Mouse (Mus musculus) heart, adult 11 months (tissue): Measurements from ENCODE around the gene Ngdn.
A peak's percentile ranks its signal among the peaks of the same experiment; 100 is the strongest.

ENCODE experiments used
- DNase-seq: peaks from one replicate; pipeline ENCODE4 v3.0.0; 2022

The Ngdn gene

DNA sequence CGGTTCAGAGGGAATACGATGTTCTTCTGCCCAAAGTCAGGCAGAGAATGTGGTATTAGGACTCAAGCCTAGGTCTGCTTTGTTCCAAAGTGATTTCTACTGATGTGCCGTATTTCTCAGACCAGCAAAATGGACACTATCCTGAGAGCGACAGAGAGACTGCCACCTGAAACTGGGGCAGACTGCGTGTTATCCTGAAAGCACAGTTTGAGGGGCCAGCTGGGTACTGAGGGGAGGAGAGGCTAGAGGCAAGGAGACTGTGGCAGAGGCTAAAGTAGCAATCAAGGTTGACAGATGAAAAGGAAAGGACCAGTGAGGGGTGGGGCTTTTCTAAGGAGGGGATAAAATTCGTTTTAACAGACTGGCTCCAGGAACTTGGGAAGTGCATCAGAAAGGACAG is 14.4 kb upstream of the Ngdn start:
- peak; percentile 89 for DNase-seq

DNA sequence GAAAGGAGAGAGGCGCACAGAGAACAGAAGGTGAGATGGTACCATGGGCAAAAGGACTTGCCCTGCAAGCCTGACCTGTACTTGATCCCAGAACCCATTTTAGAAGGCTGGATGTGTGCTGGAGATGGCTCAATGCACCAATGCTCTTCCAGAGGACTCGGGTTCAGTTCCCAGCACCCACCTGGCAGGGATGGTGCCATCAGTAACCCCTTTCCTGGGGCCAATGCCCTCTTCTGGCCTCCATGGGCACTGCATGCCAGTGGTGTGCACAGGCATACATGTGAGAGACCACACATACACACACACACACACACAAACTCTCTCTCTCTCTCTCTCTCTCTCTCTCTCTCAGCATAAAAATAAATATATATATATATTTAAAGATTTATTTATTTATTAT is 13.8 kb upstream of the Ngdn start:
- no peak for DNase-seq

DNA sequence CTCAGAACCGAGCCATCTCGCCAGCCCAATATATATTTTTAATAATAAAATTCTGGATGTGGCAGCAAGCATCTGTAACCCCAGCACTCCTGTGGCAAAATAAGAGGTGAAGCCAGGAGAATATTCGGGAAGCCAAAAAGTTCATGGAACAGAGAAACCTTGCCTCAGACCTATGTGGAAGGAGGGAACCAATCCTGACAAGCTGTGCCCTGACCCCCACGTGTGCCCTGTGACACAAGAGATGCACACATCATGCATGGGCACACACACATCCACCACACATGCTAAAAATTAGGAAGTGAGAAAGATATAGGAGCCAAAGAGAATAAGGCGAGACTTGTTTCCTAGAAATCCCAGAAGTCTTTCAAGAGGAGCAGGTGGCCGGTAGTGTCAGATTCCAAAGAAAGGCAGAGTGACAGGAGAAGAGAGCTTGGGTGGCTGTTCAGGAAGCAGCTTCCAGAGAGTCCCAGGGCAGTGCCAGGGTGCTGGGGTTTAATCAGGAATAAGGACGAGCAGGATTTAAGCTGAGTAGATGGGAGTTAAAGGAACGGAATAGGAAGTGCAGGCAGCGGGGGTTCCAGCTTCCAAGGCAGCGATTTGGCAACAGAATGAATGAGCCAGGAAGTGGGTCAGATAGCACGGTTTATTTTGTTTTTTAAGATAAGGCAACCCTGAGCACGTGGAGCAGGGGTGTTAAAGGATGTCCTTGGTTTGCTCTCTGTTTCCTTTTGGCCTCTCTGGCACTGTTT is 13.1 kb upstream of the Ngdn start:
- peak; percentile 94 for DNase-seq

DNA sequence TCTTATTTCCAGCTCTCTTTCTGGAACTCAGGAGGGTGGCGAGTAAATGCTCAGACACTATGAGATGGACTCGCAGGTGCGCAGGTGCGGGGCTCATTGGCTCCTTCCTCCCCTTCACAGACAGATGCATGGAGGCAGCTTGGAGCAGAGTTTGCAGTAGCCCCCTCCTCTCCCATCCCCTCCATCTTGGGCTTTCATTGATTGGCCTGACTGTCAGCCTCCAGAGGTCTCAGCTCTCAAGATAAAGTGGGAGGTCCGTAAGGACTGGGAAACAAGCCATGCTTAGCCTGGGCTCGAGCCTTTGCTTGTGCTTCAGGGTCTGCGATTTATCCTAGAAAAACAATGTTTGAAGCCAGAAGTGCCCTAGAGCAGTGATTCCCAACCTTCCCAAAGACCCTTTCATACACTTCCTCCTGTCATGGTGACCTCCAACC is 12.6 kb upstream of the Ngdn start:
- DNase-seq, result no peak

DNA sequence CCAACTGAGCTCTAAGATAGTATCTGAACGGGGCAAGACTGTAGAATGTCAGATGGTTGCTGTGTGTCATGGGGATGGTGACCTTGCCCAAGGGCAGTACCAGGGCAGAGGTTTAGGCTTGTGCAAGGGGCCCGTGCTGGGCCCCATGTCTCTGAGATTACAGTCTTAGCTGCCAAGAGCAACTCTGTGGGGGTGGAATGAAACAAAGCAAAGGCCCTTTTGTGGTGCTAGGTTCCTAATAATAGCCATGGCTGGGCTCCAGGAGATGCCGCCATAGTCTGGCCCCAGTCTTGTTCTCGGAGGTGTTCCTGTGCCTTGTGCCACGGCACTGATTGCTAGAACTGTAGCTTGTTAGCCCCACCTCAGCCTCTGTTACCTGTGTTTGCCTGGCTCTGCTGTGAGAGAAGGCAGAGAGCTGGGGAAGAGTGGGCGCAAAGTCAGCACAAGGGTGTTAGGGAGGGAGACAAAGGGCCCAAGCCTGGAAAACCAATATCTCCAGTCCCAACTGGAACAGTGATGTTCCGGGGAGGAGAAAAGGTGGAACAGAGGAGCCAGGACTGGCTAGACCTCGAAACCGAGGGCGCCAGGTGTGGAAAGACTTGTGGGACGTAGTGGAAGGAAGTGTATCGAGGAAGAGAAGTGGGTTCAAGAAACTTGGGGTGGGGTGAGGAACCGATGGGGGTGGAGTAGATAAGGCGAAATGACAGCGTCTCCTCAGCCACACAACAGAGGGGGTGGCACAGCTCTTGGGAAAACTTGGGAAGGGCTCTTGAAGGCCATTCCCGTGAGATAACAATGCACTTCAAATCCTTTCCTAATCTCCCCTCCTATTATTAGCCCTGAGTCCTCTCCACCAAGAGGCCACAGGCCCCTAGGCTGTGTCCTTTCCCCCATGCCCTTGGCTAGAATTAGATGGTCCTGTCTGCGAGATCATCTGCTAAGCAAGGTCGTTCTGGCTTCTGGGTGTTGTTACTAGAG is 11.1 kb upstream of the Ngdn start:
- peak; percentile 97 for DNase-seq

DNA sequence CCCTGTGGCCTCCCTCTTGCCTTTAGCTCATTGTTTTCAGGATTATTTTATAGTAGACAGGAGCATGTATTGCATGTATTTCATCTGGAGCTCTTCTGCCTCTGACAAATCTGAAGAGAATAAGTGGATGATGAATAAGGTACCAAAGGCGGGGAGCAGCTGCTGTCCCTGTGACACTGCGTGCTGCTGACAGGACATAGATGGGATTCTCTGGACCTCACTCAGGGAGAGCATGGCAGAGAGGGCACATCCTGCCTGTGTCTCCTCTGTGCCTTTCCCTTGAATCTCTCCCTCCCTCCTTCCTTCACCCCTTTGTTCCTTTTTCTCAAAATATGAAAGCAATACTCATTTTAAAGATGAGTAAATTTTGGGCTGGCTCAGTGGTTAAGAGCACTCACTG is 9.7 kb upstream of the Ngdn start:
- no peak for DNase-seq

DNA sequence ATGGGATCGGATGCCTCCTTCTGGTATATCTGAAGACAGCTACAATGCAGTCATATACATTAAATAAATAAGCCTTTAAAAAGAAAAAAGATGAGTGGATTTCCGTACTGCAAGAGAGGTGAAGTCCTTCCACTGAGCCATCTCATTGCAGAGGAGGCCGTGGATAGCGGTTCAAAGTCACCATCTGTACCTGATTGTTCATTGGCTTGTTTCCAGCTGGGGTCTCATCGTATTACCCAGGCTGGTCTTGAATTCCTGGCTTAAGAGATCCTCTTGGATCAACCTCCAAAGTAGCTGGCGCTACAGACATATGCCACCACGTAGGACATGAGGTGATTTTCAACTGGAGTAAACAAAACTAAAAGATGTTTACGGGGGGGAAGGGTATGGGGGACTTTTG is 9.3 kb upstream of the Ngdn start:
- DNase-seq, result no peak

DNA sequence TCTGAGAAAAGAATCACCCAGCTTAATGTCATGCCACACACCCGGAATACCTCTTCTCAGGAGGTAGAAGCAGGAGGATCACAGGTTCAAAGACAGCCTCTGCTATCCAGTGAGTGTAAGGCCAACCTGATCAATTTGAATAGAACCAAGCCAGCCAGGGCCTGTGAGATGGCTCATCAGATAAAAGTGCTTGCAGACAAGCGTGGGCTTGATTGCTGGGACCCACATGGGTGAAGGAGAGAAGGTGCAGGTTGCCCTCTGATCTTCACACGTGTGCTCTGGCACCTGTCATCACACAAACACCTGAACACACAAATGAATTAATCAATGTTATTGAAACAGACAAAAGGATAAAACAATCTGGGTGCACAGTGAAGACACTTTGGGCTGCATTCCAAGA is 8.7 kb upstream of the Ngdn start:
- DNase-seq, result no peak

DNA sequence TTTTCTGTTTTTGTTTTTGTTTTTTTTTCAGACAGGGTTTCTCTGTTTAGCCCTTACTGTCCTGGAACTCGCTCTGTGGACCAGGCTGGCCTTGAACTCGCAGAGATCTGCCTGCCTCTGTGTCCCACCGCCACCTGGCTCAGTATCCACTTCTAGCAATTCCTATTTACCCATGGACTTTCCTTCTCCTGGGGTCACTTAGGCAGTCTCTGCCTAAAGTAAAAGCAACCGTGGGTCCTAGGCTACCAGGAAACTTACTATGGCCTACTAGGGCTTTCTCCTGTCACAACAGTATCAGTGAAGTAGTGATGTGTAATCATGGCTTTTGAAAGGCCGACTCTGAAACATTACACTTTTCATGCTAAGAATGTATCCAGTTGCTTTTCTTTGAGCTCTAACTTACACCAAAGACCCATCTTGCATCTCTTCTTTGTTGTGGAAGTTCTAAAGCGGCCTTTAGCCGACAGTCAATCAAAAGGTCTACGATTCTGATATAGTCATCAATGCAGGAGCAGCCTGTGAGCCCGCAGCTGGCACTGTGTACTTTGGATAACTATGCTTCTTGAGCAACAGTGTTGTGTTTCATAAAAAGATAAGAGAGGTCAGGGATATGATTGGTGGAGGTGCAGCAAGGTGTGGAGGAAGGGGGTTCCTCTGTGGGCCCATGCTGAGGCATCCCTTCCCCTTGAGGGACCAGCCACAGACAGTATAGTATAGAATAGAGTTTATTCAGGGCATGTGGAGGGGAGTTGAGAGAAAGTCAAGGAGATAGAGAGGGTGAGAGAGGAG is 7.9 kb upstream of the Ngdn start:
- peak; percentile 77 for DNase-seq

DNA sequence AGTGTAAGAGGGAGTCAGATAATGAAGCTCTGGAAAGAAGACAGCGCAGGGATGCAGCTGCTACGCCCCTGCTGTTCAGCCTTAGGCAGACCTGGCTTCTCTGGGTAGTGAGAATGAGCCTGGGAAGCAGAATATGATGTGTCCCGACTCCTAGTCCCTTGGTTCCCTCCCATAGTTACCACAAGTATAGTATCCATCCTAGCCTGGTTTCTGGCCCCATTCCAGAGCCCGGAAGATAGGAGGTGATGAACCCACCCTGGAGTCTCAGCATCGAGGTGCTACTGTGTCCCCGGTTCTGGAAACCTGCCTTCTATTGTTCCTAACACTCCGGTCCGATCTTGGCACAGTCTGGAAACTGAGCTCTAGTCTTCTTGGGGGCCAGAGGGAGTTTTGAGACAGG is 6.8 kb upstream of the Ngdn start:
- peak; percentile 91 for DNase-seq

DNA sequence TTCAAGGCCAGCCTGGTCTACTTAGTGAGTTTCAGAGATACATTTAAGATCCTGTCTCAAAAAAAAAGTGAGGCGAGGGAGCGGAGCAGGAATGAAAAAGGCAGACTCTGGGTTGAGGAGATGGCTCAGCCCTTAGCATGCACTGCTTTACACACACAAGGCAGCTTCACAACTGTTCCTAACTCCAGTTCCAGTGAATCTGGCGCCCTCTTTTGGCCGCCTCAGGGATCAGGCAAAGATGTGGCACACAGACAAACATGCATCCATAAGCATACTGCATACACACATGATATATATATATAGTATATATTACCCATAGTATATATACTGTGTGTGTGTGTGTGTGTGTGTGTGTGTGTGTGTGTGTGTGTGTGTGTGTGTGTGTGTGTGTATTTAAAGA is 4.1 kb upstream of the Ngdn start:
- DNase-seq, result peak; percentile 82

DNA sequence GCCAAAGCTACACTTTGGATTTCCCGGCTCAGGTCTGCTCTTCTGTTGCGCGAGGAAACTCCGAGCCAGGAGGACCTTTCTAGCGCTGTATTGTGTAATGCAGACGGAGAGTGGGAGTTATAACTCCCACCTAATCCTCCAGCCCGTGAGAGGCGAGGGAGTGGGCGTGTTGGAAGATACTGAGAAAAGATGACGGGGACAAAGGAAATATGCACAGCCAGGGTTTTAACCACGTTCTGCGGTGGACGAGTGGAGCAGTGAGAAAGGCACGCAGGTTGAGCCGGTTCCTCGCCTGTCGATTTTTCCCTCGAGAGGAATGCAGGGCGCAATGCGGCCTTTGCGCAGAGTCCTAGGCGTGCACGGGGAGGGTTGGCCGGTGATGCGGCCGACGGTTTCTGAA is 663 bp upstream of the Ngdn start:
- DNase-seq, result no peak

DNA sequence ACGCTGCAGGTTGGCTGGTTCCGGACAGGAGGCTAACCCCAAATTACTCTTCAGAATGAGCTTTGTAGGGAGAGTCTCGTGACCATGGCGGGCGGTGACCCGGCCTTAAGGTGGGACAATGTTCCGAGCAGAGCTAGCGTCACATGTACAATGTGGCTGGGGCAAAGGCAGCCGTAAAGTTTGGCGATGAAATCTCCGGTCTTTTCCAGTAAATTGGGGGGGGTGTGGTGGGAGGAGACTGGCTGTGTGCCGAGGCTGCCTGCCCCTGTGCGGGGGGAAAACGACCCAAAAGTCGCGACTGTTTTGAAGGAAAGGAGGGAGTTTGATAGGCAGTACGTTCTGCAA is 485 bp downstream of the Ngdn start:
- no peak for DNase-seq

DNA sequence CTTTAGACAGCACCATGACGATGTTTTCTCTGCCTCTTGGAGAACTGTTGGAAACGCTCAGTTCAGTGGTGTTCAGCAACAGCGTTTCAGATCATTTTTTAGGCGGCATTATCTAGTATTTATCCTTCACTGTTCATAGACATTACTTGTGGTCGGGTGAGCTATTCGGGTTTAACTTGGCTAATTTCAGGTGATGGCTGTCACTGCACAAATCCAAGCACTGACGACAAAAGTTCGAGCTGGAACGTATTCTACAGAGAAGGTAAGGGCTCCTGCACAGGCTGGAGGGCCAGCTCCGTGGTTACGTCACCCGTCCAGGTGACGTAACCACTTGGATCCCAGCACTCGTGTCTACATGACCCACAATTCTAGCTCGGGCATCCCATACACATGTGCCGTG is 1.6 kb downstream of the Ngdn start:
- peak; percentile 85 for DNase-seq

DNA sequence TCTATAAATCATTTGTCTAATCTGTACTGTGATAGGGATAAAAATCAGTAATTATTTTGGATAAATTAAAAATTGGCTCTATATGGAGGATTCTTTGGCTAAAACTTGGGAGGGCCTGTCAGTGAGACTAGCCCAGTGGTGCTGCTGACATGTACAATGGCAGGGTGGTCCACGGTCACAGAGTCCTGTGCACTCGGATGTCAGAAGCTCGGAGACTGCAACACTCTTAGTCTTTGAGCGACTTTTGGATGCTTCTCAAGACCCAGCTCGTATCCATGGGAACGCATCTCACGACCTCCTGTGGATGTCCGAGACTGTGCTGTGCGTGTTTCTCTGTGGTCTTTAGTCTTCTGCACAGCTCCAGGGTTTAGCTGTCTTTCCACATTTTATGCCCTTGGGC is 5.1 kb downstream of the Ngdn start:
- no peak for DNase-seq

DNA sequence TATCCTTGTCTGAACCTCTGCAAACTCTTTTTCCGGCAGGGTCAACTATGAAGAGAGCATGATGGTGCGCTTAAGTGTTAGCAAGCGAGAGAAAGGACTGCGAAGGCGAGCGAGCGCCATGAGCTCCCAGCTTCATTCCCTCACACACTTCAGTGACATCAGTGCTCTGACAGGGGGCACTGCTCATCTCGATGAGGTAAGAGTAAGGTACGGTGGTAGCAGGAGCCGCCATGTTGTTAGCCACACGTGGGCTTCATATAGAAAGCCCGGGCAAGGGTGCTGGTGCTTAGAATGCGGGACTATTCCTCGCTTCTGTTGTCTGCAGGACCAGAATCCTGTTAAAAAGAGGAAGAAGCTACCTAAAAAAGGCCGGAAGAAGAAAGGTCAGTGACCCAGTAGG is 7.8 kb downstream of the Ngdn start:
- DNase-seq, result no peak

DNA sequence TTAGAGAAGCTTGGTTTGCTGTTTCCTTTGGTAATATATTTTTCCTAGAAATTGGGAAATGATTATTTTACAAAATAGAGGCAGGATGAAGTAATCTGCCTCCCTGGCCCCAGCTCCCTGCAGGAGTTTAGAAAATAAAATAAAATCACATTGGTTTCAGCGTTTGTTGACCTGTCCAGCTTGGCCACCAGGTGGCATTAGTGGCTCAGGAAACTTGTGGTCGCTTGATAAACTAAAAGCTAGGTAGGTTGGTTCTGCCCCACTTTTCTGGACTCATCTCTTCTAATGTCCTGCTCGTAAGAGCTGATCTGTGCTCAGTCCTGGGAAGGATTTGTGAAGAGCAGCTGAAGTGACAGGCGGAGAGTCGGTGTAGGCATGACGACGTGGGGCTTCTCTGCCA is 9.0 kb downstream of the Ngdn start:
- no peak for DNase-seq

DNA sequence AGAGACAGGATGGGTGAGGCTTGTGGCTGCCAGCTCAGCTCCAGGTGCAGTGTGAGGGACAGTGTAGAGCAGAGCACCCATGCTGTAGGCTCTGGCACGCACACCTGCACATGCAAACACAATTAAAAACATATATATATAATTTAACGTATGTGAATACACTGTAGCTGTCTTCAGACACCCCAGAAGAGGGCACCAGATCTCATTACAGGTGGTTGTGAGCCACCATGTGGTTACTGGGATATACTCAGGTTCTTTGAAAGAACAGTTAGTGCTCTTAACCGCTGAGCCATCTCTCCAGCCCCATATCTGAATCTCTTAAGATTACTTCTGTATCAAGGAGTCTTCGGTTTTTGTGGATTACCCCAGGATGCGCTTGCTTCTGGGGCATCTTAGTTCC is 10.3 kb downstream of the Ngdn start:
- DNase-seq, result no peak

DNA sequence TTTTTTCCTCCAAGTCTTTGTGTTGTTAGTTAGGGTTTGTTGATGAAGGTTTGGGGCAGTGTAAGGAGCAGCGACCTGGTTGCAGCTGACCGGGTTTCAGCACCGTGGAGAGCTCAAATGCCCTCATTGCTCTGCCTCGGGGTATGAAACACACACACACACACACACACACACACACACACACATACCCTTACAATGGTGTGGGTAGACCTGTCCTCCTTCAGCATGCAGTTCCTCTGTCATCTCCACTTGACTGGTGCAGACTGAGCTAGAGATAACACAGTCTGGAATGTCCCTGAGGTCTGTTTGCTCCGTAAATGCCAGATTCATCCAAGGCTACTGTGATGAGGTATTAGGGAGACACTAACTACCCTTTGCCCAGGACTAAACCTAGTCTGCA is 12.0 kb downstream of the Ngdn start:
- no peak for DNase-seq

DNA sequence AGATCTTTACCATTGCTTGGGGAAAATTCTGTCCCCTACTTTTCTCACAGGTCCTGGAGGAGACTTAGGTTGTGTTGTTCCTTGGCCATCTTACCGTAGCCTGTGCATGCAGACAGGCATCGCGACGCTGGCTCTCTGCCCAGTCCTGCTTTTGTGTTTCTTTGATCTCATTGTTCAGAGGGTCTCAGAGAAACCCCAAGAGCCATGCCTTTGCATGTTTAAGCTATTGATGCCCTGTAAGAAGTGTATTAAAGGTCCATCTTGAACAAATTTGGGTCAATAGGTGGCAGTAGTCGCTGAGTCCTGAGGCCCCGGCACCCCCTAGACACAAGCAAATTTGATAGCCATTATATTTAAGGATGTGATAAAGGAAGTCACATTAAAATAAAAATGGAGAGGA is 12.4 kb downstream of the Ngdn start:
- no peak for DNase-seq

DNA sequence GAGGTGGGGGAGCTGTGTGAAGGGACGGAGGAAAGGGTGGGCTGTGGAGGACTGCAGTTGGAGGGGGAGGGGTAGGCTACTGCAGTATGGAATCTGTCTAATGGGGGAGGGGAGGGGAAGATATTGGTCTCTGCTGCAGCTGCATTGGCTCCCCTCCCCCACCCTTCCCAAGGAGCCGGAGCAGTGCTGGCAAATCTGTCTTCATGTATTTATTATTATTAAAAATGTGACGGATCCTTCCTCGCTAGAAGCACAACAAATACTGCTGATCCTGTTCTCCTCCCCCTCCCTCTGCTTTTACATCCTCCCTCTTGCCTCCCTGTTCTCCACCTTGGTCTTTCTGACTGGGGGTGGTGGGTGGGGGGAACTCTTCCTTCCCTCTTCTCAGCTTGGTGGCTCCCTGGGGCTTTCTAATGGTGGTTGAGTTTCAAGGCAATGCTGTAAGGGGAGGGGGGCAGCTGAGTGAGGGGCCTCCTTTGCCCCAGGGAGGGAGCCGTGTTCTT is 13.1 kb downstream of the Ngdn start:
- no peak for DNase-seq

DNA sequence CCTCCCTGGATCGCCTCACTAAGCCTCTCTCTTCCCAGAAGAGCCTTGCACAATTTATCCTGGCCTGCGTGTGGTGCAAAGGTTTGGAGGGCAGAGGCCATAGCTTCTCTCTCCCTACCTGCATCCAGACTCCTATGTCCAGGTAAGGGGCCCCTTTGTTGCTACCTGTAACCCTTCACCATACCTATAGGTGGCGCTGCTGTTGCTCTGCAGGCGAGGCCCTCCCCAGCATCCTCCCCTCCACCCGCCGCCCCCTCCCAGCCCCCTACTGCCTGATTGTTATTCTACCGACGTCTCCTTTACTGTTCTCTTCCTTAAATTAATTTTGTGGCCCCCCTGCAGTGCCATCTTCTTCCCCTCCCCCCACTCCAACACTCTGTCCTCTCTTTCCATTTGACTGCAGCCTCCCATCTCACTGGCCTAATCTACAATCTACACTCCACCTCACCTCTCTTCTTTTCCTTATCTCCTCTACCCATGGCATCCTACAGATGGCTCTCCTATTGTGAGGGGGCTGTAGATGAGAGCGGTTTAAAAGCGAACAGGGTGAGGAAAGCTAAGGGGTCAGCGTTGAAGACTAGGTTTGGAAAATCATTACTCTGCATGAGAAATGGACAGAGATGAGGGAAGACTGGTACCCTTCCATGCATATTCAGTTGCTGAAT is 13.9 kb downstream of the Ngdn start:
- DNase-seq, result no peak

DNA sequence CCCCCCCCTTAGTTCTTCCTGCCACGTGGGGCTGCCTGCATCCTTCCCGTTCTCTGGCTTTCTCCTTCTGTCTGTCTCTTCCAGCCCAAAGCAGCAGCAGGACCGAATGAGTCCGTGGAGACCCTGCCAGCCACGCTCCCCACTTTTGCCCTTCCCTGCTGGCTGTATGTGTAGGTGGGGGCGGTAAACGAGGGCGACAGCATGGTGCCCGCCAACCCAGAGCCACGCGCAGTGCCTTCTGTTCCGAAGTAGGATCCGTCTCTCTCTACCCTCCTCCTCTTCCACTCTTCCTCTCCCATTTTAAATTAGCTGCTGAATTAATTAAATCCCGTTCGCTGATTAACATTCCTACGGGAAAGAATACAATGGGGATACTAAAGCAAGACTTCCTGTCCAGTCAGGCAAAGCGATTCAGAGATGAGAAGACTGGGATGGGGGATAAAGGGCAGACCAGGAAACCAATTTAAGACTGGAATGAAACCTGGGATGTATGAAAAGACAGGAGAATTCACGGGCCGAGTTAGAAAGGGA is 17.5 kb downstream of the Ngdn start:
- no peak for DNase-seq
